Mouse (Mus musculus) lung, postnatal 4 days (tissue): ENCODE measurements around the gene Zbtb11.

Experiments
- DNase-seq, 2 experiments: peaks; one replicate each; pipeline ENCODE4 v3.0.0; 2021

Zbtb11 gene

GRCm38 (mm10) chr16:56055911-56056310 lies 82.2 kb downstream of the Zbtb11 start:
- no peak for DNase-seq

DNA sequence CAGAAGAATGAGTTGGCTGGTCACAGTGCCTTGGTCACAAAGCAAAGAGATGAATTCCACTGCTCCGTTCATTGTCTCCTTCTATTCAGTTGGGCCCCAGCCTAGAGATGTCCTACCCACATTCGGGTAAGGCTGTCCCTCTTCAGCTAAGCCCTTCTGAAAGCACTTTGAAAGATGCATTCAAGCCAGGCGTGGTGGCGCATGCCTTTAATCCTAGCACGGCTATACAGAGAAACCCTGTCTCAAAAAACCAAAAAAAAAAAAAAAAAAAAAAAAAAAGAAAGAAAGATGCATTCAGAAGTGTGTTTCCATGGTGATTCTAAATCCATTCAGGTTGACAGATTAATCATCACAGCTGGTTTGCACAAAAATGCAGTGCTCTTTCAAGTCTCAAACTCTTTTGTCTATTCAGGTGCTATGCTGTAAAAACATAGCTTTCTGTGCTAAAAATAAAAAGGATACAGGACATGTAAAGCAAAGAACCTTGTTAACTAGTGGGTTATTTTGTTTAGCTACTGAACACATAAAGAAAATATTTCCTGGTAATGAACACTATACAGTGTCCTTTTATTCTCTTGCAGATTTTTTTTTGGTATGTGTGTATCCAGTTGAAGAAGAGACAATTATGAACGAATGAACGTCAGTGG lies 83.4 kb downstream of the Zbtb11 start:
- DNase-seq: no peak

- no peak for DNase-seq
These were observed 84.5 kb downstream of the Zbtb11 start for GRCm38 (mm10) chr16:56058151-56058550.
